19 mouse cellular contexts compared by ENCODE assay signal in genomic region chr15:86320803-86321510, GRCm38 (mm10).
DNase-seq lines count a peak whose midpoint lies in the region; ATAC-seq and TF ChIP-seq lines count a peak whose summit lies in the region.
"Had no signal": no experiment of that assay in that cellular context is flagged by ENCODE, and none has a peak within 500 bp of the region (broad histone marks: within the 10 kb centered on the region; RNA-seq: fewer than 3 reads in every experiment).

No protein-coding gene starts in this region.

- no peak overlapping the region for H3K27ac ChIP-seq in kidney, embryonic 14.5 days (ENCODE audit: low read depth, low read length)
- H3K27ac ChIP-seq in neural tube, embryonic 11.5 days (ENCODE audit: low read depth, low read length), result 0 out of 2 replicates have a peak overlapping the region, but pooled peaks have one; percentile 49
- H3K27ac ChIP-seq in hindbrain, postnatal 0 days, result no peak overlapping the region
- H3K27ac ChIP-seq: embryonic facial prominence, embryonic 15.5 days; forebrain, embryonic 10.5 days; intestine, embryonic 15.5 days; limb, embryonic 15.5 days had no signal

- WGBS in kidney, embryonic 14.5 days, result 47% methylated on average over 19 of the region's 19 CpGs
- WGBS in neural tube, embryonic 11.5 days, result 84% methylated on average over 19 of the region's 19 CpGs
- WGBS in hindbrain, postnatal 0 days, result 47% methylated on average over 19 of the region's 19 CpGs

- 0 out of 2 replicates have a peak overlapping the region, but pooled peaks have one; percentile 8 for H3K4me2 ChIP-seq in kidney, embryonic 14.5 days (replicated peaks; ENCODE audit: low read depth, low read length)
- no peak overlapping the region for H3K4me2 ChIP-seq in neural tube, embryonic 11.5 days (ENCODE audit: low read depth)
- no peak overlapping the region for H3K4me2 ChIP-seq in hindbrain, postnatal 0 days (ENCODE audit: low read depth, low read length)
- H3K4me2 ChIP-seq: embryonic facial prominence, embryonic 15.5 days; heart, embryonic 11.5 days; intestine, embryonic 15.5 days; limb, embryonic 15.5 days had no signal

- no peak for DNase-seq in kidney, postnatal 25 days
- DNase-seq in neural tube, embryonic 11.5 days (ENCODE audit: low spot score), result no peak
- no peak for DNase-seq in neural tube, embryonic 10.5 days (ENCODE audit: extremely low spot score, low spot score)
- DNase-seq in hindbrain, postnatal 0 days (ENCODE audit: low spot score), result peak; percentile 39
- peak; percentile 46 for DNase-seq in retina, embryonic 14.5 days (ENCODE audit: low spot score)
- DNase-seq in ovary, adult 18-20 months (ENCODE audit: low spot score), result no peak
- DNase-seq in left cerebral cortex, postnatal 36 days (ENCODE audit: low spot score in 2 of 2), result no peak
- DNase-seq: adrenal gland, postnatal 25 days; B cell, adult 2 months; cerebellum, adult 8-10 months; liver, postnatal 0 days; thymus, postnatal 36 days had no signal

- TF ChIP-seq CTCF in hindbrain, postnatal 0 days (IDR thresholded peaks at IDR 0.05; ENCODE audit: low read depth), result no peak

- intact Hi-C loops in left cerebral cortex, postnatal 36 days (cut with DNase I), result no loop called here

- no peaks in the 10 kb centered on the region for H3K9me3 ChIP-seq in kidney, embryonic 14.5 days (ENCODE audit: control insufficient read depth, low read length)
- no peaks in the 10 kb centered on the region for H3K9me3 ChIP-seq in neural tube, embryonic 11.5 days (ENCODE audit: control insufficient read depth, low read length)
- no peaks in the 10 kb centered on the region for H3K9me3 ChIP-seq in hindbrain, postnatal 0 days (ENCODE audit: low read length)
- H3K9me3 ChIP-seq: embryonic facial prominence, embryonic 15.5 days; forebrain, embryonic 10.5 days; intestine, embryonic 15.5 days; limb, embryonic 15.5 days had no signal

- H3K27me3 ChIP-seq in kidney, embryonic 14.5 days (ENCODE audit: control insufficient read depth, insufficient read depth, low read length), result no peaks in the 10 kb centered on the region
- no peaks in the 10 kb centered on the region for H3K27me3 ChIP-seq in neural tube, embryonic 11.5 days (ENCODE audit: control insufficient read depth, insufficient read depth, low read length)
- no peaks in the 10 kb centered on the region for H3K27me3 ChIP-seq in hindbrain, postnatal 0 days (ENCODE audit: insufficient read depth, low read length)
- H3K27me3 ChIP-seq: embryonic facial prominence, embryonic 15.5 days; intestine, embryonic 15.5 days; limb, embryonic 15.5 days had no signal

- H3K36me3 ChIP-seq in kidney, embryonic 14.5 days (ENCODE audit: control insufficient read depth, insufficient read depth, low read length), result no peaks in the 10 kb centered on the region
- no peaks in the 10 kb centered on the region for H3K36me3 ChIP-seq in neural tube, embryonic 11.5 days (ENCODE audit: control insufficient read depth, insufficient read depth, low read length)
- no peaks in the 10 kb centered on the region for H3K36me3 ChIP-seq in hindbrain, postnatal 0 days (ENCODE audit: insufficient read depth, low read length)
- H3K36me3 ChIP-seq: embryonic facial prominence, embryonic 15.5 days; intestine, embryonic 15.5 days; limb, embryonic 15.5 days had no signal

- peaks cover 4% of the 10 kb centered on the region; the same call in 1 of the 2 replicates for H3K4me1 ChIP-seq in kidney, embryonic 14.5 days (ENCODE audit: control insufficient read depth, insufficient read depth, low read length)
- no peaks in the 10 kb centered on the region for H3K4me1 ChIP-seq in neural tube, embryonic 11.5 days (ENCODE audit: control insufficient read depth, insufficient read depth, low read length)
- no peaks in the 10 kb centered on the region for H3K4me1 ChIP-seq in hindbrain, postnatal 0 days (ENCODE audit: insufficient read depth, low read length)
- H3K4me1 ChIP-seq: embryonic facial prominence, embryonic 15.5 days; forebrain, embryonic 10.5 days; intestine, embryonic 15.5 days; limb, embryonic 15.5 days had no signal

- H3K4me3 ChIP-seq in kidney, embryonic 14.5 days (ENCODE audit: low read length), result no peak overlapping the region
- H3K4me3 ChIP-seq in neural tube, embryonic 11.5 days (ENCODE audit: low read depth, low read length), result no peak overlapping the region
- H3K4me3 ChIP-seq in hindbrain, postnatal 0 days (ENCODE audit: low read length), result no peak overlapping the region
- H3K4me3 ChIP-seq: embryonic facial prominence, embryonic 15.5 days; forebrain, embryonic 10.5 days; intestine, embryonic 15.5 days; limb, embryonic 15.5 days had no signal

- no peak for ATAC-seq in kidney, embryonic 14.5 days (ENCODE audit: low FRiP score, low TSS enrichment)
- no peak for ATAC-seq in neural tube, embryonic 11.5 days (ENCODE audit: insufficient read depth, low FRiP score, low TSS enrichment)
- peak; percentile 58; the same call in 1 of the 2 replicates for ATAC-seq in hindbrain, postnatal 0 days
- ATAC-seq: activated CD4-positive, CD25-positive, alpha-beta regulatory T cell, adult 4 months; intestine, embryonic 15.5 days; liver, postnatal 0 days had no signal

- no peak overlapping the region for H3K9ac ChIP-seq in kidney, embryonic 14.5 days (ENCODE audit: low read depth, low read length)
- no peak overlapping the region for H3K9ac ChIP-seq in neural tube, embryonic 11.5 days (ENCODE audit: low read length)
- no peak overlapping the region for H3K9ac ChIP-seq in hindbrain, postnatal 0 days (replicated peaks; ENCODE audit: low read length)
- H3K9ac ChIP-seq: embryonic facial prominence, embryonic 15.5 days; intestine, embryonic 15.5 days; limb, embryonic 15.5 days; liver, postnatal 0 days had no signal

Comparison
In these comparisons a context has a peak if more than half of its experiments do, and no peak if none do; other contexts are left out.
1. DNase-seq: peak in hindbrain, postnatal 0 days (single experiment) and retina, embryonic 14.5 days (single experiment); none in kidney, postnatal 25 days (0 of 2), neural tube, embryonic 11.5 days (single experiment), neural tube, embryonic 10.5 days (single experiment), ovary, adult 18-20 months (single experiment) and left cerebral cortex, postnatal 36 days (0 of 2).